Mouse (Mus musculus) urinary bladder, postnatal 25 days (tissue): Measurements from ENCODE around the gene Gemin7.

Experiments used
- DNase-seq: peaks from one replicate; pipeline ENCODE4 v3.0.0; 2022; ENCODE audit warnings: low spot score

Gemin7 gene

DNA sequence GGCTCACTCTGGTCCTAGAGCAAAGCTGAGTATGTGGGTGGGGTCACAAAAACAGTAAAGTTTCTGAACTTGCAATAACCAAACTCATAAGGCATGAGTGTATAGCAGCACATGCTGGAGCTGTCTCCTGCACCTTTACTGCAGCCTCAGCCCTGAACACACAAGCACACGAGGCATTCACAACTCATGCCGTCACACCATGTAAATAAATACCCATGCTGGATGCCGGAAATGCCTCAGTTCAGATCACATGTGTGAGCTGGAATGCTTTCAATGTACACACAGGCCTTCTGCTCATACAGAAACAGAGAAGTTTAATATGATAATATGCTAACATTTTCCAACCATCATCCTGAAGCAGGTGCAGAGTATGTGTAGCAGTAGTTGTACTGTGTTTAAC is 31.4 kb downstream of the Gemin7 start:
- DNase-seq: no peak

DNA sequence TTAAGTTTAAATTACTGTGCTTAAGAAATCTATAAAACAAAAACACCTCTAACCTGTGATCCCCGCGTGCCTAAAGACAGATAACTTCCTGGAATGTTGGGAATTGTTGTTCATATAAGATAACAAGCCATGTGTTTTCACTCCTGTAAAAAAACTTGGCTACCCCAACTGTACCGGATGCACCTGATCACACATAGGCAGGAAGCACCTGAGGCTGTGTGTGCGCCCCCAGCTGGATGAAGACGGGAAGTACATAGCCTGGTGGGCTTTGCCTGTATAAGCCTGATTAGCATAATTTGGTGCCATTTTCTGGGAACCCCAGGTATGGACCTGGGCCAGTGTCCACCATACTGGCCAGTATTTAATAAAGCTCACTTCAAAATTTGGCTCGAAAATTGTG is 33.8 kb downstream of the Gemin7 start:
- no peak for DNase-seq

DNA sequence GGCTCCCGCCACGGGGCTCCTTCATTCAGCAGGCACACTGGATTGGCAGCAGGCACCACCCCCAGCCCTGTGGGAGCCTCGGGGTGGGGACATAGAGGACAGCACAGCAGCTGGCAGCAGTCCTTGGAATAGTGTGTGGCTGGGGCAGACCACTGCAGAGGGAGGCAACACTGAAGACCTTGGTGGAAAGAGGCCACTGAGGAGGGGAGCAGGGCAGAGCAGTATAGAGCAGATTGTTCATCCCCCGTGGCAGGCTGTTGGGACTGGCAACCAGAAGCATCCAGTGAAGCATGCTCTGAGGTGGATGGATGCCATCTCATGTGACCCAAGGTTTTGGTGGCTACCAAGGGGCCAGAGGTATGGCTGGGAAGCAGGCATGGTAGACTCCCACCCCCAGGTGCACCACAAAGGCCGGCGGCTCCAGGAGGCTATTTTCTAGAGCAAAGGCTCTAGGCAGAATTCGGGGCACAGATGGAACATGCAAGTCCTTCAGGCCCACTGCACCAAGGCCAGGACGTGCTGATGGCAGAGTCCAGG is 35.2 kb downstream of the Gemin7 start:
- no peak for DNase-seq

DNA sequence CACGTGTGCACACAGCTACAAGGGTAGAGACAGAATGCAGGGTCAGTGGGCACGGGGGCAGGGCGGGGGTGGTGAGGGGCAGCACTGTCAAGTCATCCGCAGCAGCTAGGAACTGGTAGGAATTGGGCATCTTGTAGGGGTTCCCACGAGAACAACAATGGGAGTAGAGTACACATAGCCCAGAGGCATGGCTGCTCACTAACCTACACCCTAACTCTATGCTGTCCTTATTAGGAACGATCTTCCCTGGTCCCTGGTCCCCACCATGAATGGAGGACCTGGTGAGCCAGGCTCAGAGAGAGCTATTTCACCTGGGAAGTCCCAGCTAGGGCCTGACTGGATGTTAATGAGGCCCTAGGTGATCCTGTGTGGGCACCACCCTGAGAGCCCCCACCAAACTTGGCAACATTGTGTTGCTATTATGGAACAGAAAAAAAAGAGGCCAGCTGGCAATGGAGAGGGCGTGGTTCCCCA is 35.7 kb downstream of the Gemin7 start:
- no peak for DNase-seq

DNA sequence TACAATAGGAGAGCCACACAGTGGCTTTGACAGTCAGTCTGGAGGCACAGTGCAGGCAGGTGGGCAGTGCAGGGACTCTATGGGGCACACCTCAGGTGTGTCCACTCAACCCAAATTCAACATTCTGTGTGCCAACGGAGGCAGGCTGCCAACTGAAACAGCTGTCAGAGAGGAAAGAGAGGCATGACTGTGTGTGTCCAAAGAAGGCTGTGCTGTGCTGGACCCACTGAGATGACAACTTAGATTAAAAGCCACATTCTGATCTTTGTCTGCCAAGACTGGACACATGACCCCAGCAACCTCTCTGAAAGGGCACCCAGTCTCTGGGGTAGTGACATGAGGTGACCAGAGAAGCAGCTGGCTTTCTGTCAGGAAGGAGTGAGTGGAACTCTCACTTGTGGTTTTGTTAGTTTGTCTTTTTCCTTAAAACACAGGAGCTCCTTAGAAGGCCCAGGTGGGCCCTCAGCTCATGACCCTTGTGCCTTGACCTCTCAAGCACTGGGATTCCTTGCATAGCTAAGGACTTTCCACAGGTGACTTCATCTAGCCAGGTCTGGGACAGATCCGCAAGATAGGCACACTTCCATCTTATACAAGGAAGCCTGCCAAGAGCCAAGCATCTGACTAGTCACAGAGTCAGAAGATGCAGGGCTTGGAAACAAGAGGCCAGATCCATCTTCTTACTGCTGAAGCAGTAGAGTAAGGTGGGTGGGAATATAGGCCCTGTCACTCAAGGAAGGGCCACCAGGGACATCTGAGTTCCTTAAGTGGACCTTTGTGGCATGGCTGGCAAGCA is 36.4 kb downstream of the Gemin7 start:
- no peak for DNase-seq

DNA sequence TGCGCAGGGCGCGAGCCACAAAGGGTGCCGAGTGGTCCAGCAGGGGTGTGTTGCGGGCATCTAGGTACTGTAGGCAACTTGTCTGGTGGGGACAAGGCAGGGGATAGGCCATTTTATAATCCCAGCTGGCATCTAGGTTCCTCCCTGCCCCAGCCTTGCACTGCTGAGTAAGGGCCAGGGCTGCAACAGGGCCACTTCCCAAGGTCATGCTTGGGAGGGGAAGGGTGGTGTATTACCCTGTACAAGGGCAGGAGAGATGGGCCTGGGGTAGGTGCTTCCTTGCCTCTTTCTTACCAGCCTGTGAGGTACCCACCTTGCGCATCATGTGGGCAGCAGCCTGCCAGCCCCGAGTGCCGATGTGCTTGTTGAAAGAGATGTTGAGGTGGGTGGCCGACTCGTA is 42.7 kb downstream of the Gemin7 start:
- no peak for DNase-seq

DNA sequence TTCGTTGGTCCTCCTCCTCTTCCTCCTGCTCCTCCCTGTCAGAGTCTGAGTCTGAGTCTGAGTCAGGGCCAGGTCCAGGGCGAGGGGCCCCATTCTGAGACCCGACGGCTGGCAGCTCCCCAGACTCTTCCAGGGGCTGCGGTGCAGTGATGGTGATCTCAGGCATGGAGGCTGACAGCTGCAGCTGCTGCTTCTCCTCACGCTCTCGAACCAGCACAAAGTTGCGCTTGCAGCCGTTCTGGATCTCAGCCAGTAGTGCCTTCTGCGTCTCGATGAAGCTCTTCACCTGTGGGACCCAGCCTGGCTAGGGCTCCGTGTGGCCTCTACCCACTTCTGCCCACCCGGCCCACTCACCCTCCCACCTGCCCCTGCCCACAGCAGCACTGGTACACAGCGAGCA is 45.2 kb downstream of the Gemin7 start:
- no peak for DNase-seq

DNA sequence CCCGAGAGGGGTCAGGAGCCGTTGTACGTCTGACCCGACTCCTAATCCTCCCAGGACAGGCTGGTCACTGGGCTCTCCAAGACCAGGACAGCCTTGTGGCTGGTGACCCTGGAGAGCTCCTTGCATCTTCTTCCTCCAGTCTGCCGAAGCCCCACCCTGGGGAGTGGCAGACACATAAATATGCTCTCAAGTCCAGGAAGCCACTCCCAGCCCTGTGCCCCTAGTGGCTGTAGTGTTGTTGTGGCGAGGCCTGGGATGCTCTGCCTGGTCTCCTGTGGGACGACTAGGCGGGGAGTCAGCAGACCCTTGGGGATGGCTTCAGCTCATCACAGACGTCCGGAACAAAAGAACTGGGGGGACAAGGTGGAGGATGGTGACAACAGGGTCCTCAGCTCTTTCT is 46.3 kb downstream of the Gemin7 start:
- no peak for DNase-seq

DNA sequence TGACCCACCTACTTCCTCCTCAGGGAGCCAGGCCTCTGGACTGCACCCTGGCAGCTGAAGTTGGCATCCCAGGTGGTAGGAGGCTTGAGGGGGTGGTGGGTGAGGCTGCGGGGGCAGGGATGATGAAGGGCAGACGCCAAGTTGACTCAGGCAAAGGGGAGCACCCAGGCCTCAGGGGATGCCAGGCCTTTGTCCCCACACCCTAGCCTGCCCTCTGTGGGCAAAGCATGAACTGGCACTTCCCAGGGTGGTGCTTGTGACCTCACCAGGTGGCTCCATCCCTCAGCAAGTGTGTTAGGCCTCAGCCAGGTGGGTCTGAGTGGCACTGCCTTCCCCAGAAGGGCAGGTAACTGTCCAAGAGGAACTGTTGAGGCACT is 52.3 kb downstream of the Gemin7 start:
- DNase-seq: no peak

DNA sequence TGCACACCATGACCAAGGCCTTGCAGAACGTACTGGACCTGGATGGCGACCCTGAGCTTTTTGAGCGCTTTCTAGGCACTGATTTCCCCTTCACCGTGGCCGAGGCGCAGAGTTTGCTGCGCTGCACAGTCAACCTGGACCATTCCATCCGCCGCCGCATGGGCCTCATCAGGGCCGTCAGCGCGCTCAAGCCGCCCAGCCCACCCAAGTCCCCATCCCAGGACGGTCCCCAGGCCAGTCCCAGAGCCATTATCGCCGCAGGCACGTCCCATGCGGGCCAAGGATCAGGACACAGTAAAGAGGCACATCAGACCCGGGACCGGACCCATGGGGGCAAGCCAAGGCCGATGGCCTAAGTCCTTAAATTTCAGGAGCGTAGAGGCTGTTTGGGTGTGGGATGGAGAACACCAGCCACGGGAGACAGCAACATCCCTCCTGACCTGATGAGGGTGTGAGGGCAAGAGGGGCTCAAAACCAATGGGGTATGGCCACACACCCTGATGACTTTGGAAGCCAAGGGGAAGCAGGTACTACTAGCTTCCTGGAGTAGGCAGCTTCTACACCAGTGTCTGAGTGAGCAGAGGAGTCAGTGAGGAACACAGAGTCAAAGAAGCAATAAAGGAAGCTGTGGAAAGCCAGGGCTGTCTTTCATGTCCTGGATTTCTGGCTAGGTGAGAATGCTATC is 52.8 kb downstream of the Gemin7 start:
- DNase-seq: no peak

DNA sequence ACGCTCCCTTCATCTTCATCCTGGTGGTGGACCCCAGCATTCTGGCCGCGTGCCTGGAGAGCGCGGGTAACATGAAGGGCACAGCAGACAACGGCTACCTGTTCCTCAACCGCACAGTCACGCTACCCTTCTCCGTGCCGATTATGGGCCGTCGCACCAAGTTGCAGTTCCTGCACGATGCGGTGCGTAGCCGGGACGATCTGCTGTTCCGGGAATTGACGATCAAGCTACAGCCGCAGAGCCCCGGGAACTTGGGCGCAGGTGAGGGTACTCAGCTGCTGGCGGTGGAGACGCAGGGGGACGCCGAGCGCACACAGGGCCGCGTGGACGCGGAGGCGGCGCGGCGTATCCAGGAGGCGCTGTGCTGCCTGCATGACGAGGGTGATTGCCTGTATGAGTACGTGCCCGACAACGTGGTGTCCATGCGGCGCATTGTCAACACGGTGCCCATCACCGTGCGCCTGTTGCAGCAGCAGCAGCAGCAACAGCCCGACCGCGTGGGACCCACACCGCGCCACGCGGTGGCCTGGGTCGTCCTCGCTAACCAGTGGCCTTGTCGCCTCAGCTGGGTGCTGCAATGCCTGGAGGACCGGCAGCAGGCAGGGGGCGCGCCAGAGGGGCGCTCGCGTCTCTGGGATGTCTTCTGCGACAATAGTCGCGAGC is 53.5 kb downstream of the Gemin7 start:
- DNase-seq: peak; percentile 42

DNA sequence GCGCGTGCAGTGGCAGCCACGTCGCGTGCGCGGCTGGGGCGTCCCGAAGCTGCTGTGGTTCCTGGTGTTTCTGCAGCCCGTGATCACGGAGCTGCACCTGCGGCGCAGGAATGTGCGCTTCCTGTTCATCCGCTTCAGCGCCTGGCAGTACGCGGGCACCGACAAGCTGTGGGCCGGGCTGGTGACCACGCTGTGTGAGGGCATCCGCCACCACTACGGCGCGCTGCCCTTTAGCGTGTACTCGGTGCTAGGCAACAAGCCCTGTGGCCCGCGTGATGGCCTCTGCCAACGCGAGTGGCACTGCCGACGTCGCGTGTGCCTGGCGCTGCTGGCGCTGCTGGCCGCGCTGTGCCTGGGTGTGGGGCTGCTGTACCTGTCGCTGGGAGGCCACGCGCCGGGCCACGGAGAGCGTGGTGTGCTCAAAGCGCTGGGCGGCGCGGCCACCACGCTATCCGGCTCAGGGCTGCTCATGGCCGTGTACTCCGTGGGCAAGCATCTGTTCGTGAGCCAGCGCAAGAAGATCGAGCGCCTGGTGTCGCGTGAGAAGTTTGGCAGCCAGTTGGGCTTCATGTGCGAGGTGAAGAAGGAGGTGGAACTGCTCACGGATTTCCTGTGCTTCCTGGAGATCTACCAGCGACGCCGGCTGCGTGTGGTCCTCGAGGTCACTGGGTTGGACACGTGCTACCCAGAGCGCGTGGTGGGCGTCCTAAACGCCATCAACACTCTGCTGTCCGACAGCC is 54.2 kb downstream of the Gemin7 start:
- no peak for DNase-seq

DNA sequence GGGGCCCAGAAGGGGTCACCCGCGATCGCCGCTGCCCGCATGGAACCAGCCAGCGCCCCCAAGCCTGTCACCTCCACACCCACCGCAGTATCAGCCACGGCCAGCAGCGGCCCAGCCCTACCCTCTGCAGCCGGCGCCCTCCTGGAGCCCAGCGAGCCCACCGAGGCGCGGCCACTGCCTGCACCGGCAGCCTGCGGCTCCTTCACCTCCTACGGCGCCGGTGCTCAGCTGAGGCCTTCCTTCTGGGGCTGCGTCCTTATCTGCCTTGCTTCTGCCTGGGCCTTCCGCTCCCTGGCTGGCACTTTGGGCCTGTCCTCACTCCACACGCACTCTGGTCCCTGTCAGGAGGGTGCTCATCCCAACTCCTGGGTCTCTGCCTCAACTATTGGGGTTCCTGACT is 57.4 kb downstream of the Gemin7 start:
- DNase-seq: no peak

DNA sequence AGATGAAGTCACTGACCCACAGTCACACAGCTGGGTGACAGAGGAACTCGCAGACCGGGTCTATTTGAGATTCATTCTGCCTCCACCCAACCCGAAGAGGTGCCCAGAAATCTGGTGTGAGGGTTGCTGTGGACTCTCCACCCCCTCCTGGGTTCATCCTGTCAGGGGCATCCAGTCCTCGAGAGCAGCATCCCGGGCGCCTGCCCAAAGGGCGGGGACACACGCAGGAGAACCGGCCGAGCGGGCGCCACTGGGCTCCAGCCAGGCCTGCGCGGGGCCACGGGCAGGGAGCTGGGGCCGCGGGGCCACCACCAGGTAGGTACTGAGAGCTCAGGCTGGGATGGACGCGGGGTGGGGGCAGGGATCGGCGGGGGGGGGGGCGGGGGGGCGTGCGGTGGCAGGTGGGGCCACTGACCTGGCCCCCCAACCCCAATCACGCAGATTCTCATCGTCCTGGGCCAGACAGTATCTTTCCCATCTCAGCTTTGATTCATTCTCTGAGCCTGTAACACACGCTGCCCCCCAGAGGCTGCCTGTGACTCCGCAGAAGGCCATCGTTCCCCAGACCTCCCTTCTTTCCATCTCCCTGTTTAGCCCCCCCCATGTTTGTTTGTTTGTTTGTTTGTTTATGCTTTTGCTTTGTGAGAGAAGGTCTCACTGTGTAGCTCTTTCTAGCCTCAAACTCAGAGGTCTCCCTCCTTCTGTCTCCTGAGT is 59.6 kb downstream of the Gemin7 start, which contains the start of gene Nkpd1:
Nkpd1 (plus strand) TSS at position 187 of the 714 bp plus-strand sequence.
- peak; percentile 44 for DNase-seq
